Mouse (Mus musculus) hindbrain, embryonic 11.5 days (tissue): ENCODE data around the gene Rgp1. TPM values are rescaled to one million over a fixed set of nuclear protein-coding genes. Genes with fewer than 3 reads are reported as not detected.
"Not testable (repeated sequence)": the region's sequence is repeated elsewhere in the genome, so short reads cannot be mapped to it uniquely, and the experiment has no call there.

Experiments
- ATAC-seq: fragments of 200-750 bp; cut with Nextera tagmentation; 2 replicates; pipeline ENCODE4 v1.8.0; 2017; ENCODE audit warnings: mild to moderate bottlenecking, moderate TSS enrichment, moderate library complexity; ENCODE audit not compliant: low FRiP score
- DNase-seq: peaks from one replicate; pipeline ENCODE4 v3.0.0-alpha.2; 2015; ENCODE audit warnings: low spot score
- H3K27ac ChIP-seq: fragments of 300-500 bp; sonication (generic); 2 replicates; pipeline ENCODE4 v1.5.1; 2014; ENCODE audit warnings: mild to moderate bottlenecking, low read depth, low read length
- H3K27me3 ChIP-seq: fragments of 300-500 bp; sonication (generic); 2 replicates; pipeline ENCODE4 v1.6.1; 2014; ENCODE audit warnings: mild to moderate bottlenecking, low read length, moderate library complexity, mixed read lengths; ENCODE audit not compliant: control insufficient read depth, insufficient read depth
- H3K36me3 ChIP-seq: fragments of 300-500 bp; sonication (generic); 2 replicates; pipeline ENCODE4 v1.6.1; 2014; ENCODE audit warnings: mild to moderate bottlenecking, low read length, moderate library complexity, mixed read lengths; ENCODE audit not compliant: control insufficient read depth, insufficient read depth
- H3K4me1 ChIP-seq: fragments of 300-500 bp; sonication (generic); replicated peaks from 2 replicates; pipeline ENCODE4 v1.6.1; 2014; ENCODE audit warnings: low read length, mixed read lengths; ENCODE audit not compliant: control insufficient read depth, insufficient read depth
- H3K4me2 ChIP-seq: fragments of 300-500 bp; sonication (generic); replicated peaks from 2 replicates; pipeline ENCODE4 v1.6.1; 2014; ENCODE audit warnings: mild to moderate bottlenecking, low read depth, low read length
- H3K4me3 ChIP-seq: fragments of 300-500 bp; sonication (generic); 2 replicates; pipeline ENCODE4 v1.5.1; 2014; ENCODE audit warnings: low read depth, low read length
- H3K9ac ChIP-seq: fragments of 300-500 bp; sonication (generic); 2 replicates; pipeline ENCODE4 v1.6.1; 2014; ENCODE audit warnings: low read depth, low read length
- H3K9me3 ChIP-seq: fragments of 300-500 bp; sonication (generic); 2 replicates; pipeline ENCODE4 v1.6.1; 2016; ENCODE audit warnings: low read length; ENCODE audit not compliant: control insufficient read depth
- WGBS: fragments of 180-500 bp; shearing (Covaris S2); extraction: QIAGEN DNeasy Blood & Tissue Kit; methylation state at CpG from one replicate; pipeline ENCODE4 v1.1.7; 2014; 5-methylcytosine and 5-hydroxymethylcytosine counted together
- polyA plus RNA-seq: library from polyadenylated mRNA; unstranded; fragments of >200 nt; fragmentation: Nextera tagmentation; extraction: Ambion mirVana; gene quantifications from 2 replicates; pipeline ENCODE4 v1.2.1, GENCODE M21; 2014

The Rgp1 gene
- polyA plus RNA-seq, 1 experiment from 2014 or later: 41.1 TPM

GRCm38 (mm10) chr4:43591961-43592360 is 13.4 kb downstream of the Rgp1 start:
- Histone ChIP-seq H3K27me3 (no peaks in the 10 kb centered on the region), H3K27ac (no peak overlapping the region), H3K9me3 (no peaks in the 10 kb centered on the region), H3K36me3 (no peaks in the 10 kb centered on the region), H3K9ac (no peak overlapping the region), H3K4me1 (no peaks in the 10 kb centered on the region), H3K4me3 (no peak overlapping the region), H3K4me2 (no peak overlapping the region)
- ATAC-seq: no peak
- DNase-seq: no peak
- 83% methylated on average over 3 of the region's 3 CpGs for WGBS

- Histone ChIP-seq H3K27me3 (no peaks in the 10 kb centered on the region), H3K27ac (no peak overlapping the region), H3K36me3 (no peaks in the 10 kb centered on the region), H3K9me3 (no peaks in the 10 kb centered on the region), H3K4me2 (no peak overlapping the region), H3K9ac (no peak overlapping the region), H3K4me1 (no peaks in the 10 kb centered on the region), H3K4me3 (no peak overlapping the region)
- DNase-seq (no peak), ATAC-seq (no peak)
- 61% methylated on average over 3 of the region's 3 CpGs for WGBS
These were observed 14.9 kb downstream of the Rgp1 start for GRCm38 (mm10) chr4:43593453-43593852.

GRCm38 (mm10) chr4:43596597-43596996 is 18.1 kb downstream of the Rgp1 start:
- not testable (repeated sequence) for H3K4me2 ChIP-seq, DNase-seq, H3K27ac ChIP-seq, H3K36me3 ChIP-seq, ATAC-seq, H3K9ac ChIP-seq, H3K9me3 ChIP-seq, H3K27me3 ChIP-seq, H3K4me1 ChIP-seq, H3K4me3 ChIP-seq
- WGBS: 89% methylated on average over 2 of the region's 2 CpGs

GRCm38 (mm10) chr4:43598200-43598599 is 19.7 kb downstream of the Rgp1 start:
- Histone ChIP-seq H3K4me1 (no peaks in the 10 kb centered on the region), H3K36me3 (no peaks in the 10 kb centered on the region), H3K9me3 (no peaks in the 10 kb centered on the region), H3K27me3 (no peaks in the 10 kb centered on the region), H3K9ac (no peak overlapping the region), H3K27ac (no peak overlapping the region), H3K4me3 (no peak overlapping the region), H3K4me2 (no peak overlapping the region)
- no peak for DNase-seq
- 88% methylated on average over 4 of the region's 4 CpGs for WGBS
- no peak for ATAC-seq

- Histone ChIP-seq H3K4me3 (no peak overlapping the region), H3K9me3 (no peaks in the 10 kb centered on the region), H3K4me2 (no peak overlapping the region), H3K27ac (no peak overlapping the region), H3K4me1 (no peaks in the 10 kb centered on the region), H3K9ac (no peak overlapping the region), H3K27me3 (no peaks in the 10 kb centered on the region), H3K36me3 (no peaks in the 10 kb centered on the region)
- no peak for DNase-seq
- no peak for ATAC-seq
- 86% methylated on average over 7 of the region's 7 CpGs for WGBS
These were observed 20.3 kb downstream of the Rgp1 start for GRCm38 (mm10) chr4:43598650-43599380.

- no peaks in the 10 kb centered on the region for H3K4me1 ChIP-seq
- H3K36me3 ChIP-seq: no peaks in the 10 kb centered on the region
- no peaks in the 10 kb centered on the region for H3K27me3 ChIP-seq
- WGBS: 84% methylated on average over 9 of the region's 9 CpGs
- H3K9ac ChIP-seq: no peak overlapping the region
- no peak overlapping the region for H3K4me3 ChIP-seq
- no peak for DNase-seq
- H3K9me3 ChIP-seq: no peaks in the 10 kb centered on the region
- no peak overlapping the region for H3K4me2 ChIP-seq
- no peak for ATAC-seq
- no peak overlapping the region for H3K27ac ChIP-seq
These were observed 21.9 kb downstream of the Rgp1 start for GRCm38 (mm10) chr4:43600195-43600934.

- no peak for DNase-seq
- 81% methylated on average over 3 of the region's 3 CpGs for WGBS
- ATAC-seq: no peak
- Histone ChIP-seq H3K4me2 (no peak overlapping the region), H3K9me3 (no peaks in the 10 kb centered on the region), H3K27me3 (no peaks in the 10 kb centered on the region), H3K9ac (no peak overlapping the region), H3K4me3 (no peak overlapping the region), H3K4me1 (no peaks in the 10 kb centered on the region), H3K27ac (no peak overlapping the region), H3K36me3 (no peaks in the 10 kb centered on the region)
These were observed 25.6 kb downstream of the Rgp1 start for GRCm38 (mm10) chr4:43604099-43604498.

- 80% methylated on average over 9 of the region's 9 CpGs for WGBS
- H3K36me3 ChIP-seq: no peaks in the 10 kb centered on the region
- DNase-seq: no peak
- H3K27ac ChIP-seq: no peak overlapping the region
- H3K4me2 ChIP-seq: no peak overlapping the region
- H3K9ac ChIP-seq: no peak overlapping the region
- ATAC-seq: no peak
- H3K4me1 ChIP-seq: no peaks in the 10 kb centered on the region
- no peaks in the 10 kb centered on the region for H3K27me3 ChIP-seq
- H3K4me3 ChIP-seq: no peak overlapping the region
- no peaks in the 10 kb centered on the region for H3K9me3 ChIP-seq
These were observed 26.5 kb downstream of the Rgp1 start for GRCm38 (mm10) chr4:43604751-43605685.
